Mouse (Mus musculus) intestine, embryonic 16.5 days (tissue): ENCODE measurements around the gene Chst1. TPM values are rescaled to one million over a fixed set of nuclear protein-coding genes. Genes with fewer than 3 reads are reported as not detected.

ENCODE experiments used
- ATAC-seq: fragments of 200-750 bp; cut with Nextera tagmentation; 2 replicates; pipeline ENCODE4 v1.8.0; 2017; ENCODE audit warnings: moderate TSS enrichment, moderate library complexity
- H3K27ac ChIP-seq: fragments of 300-500 bp; sonication (generic); 2 replicates; pipeline ENCODE4 v1.5.1; 2014; ENCODE audit warnings: mild to moderate bottlenecking, low read length
- H3K27me3 ChIP-seq: fragments of 300-500 bp; sonication (generic); replicated peaks from 2 replicates; pipeline ENCODE4 v1.6.1; 2014; ENCODE audit warnings: low read length, control low read depth, mixed read lengths; ENCODE audit not compliant: control insufficient read depth, insufficient read depth
- H3K36me3 ChIP-seq: fragments of 300-500 bp; sonication (generic); 2 replicates; pipeline ENCODE4 v1.6.1; 2014; ENCODE audit warnings: low read length, control low read depth; ENCODE audit not compliant: control insufficient read depth, insufficient read depth
- H3K4me1 ChIP-seq: fragments of 300-500 bp; sonication (generic); 2 replicates; pipeline ENCODE4 v1.6.1; 2014; ENCODE audit warnings: low read length, control low read depth, mixed read lengths; ENCODE audit not compliant: control insufficient read depth, insufficient read depth
- H3K4me2 ChIP-seq: fragments of 300-500 bp; sonication (generic); 2 replicates; pipeline ENCODE4 v1.6.1; 2014; ENCODE audit warnings: low read depth, low read length, control low read depth
- H3K4me3 ChIP-seq: fragments of 300-500 bp; sonication (generic); 2 replicates; pipeline ENCODE4 v1.5.1; 2014; ENCODE audit warnings: mild to moderate bottlenecking, low read length
- H3K9ac ChIP-seq: fragments of 300-500 bp; sonication (generic); 2 replicates; pipeline ENCODE4 v1.6.1; 2014; ENCODE audit warnings: low read depth, low read length
- H3K9me3 ChIP-seq: fragments of 300-500 bp; sonication (generic); 2 replicates; pipeline ENCODE4 v1.6.1; 2016; ENCODE audit warnings: low read length, control low read depth; ENCODE audit not compliant: control insufficient read depth
- WGBS: fragments of 180-500 bp; shearing (Covaris S2); extraction: QIAGEN DNeasy Blood & Tissue Kit; methylation state at CpG from one replicate; pipeline ENCODE4 v1.1.7; 2014; 5-methylcytosine and 5-hydroxymethylcytosine counted together
- microRNA-seq: library from miRNA; unstranded; fragments of <30 nt; microRNA quantifications from one replicate; pipeline ENCODE4, GENCODE M21; 2016
- polyA plus RNA-seq: library from polyadenylated mRNA; unstranded; fragments of >200 nt; fragmentation: Nextera tagmentation; extraction: Ambion mirVana; gene quantifications from 2 replicates; pipeline ENCODE4 v1.2.1, GENCODE M21; 2015

The Chst1 gene
- polyA plus RNA-seq, 1 experiment from 2014 or later = 4.2 TPM

DNA sequence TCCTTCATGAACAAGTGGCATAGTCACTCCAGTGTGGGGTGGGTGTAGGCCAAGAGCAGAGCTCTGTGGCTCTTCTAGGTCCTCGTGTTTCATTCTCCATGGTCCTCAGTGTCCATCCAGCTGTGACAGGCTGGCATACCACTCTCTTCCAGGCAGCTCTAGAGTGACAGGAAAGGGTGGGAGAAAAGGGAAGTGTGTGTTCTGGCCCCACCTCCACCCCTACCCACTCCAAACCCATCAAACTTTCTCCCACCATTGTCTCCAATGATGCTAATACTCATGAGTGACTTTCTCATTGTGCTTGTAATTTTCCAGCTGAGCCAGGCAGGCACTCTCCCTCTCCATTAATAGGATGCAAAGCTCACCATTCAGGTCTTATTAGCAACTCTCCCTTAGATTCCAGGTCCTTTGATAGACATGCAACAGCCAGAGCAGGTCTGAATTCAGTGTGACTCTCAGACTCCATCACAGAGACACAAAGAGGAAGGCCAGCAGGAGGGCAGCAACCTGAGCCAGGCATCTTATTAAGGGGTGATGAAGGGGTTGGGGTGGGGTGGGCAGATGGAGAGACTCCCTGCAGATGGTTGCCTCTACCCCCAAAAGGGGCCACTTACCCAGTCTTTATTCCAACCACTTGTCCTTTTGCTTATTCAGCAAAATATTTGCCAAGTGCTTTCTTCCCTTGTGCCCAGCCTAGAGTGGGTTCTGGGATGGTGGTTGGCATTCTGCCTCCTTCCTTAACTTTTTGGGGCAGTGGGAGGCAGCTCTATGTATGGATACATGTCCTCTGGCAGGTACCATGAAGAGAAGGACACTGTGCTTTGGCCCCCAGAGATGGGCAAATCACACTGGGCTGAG lies 59.0 kb downstream of the Chst1 start:
- H3K4me1 ChIP-seq = no peaks in the 10 kb centered on the region
- 71% methylated on average over 1 of the region's 1 CpGs for WGBS
- no peaks in the 10 kb centered on the region for H3K27me3 ChIP-seq
- H3K9ac ChIP-seq = no peak overlapping the region
- H3K4me3 ChIP-seq = no peak overlapping the region
- no peak for ATAC-seq
- H3K36me3 ChIP-seq = no peaks in the 10 kb centered on the region
- no peak overlapping the region for H3K4me2 ChIP-seq
- H3K9me3 ChIP-seq = no peaks in the 10 kb centered on the region
- H3K27ac ChIP-seq = no peak overlapping the region

DNA sequence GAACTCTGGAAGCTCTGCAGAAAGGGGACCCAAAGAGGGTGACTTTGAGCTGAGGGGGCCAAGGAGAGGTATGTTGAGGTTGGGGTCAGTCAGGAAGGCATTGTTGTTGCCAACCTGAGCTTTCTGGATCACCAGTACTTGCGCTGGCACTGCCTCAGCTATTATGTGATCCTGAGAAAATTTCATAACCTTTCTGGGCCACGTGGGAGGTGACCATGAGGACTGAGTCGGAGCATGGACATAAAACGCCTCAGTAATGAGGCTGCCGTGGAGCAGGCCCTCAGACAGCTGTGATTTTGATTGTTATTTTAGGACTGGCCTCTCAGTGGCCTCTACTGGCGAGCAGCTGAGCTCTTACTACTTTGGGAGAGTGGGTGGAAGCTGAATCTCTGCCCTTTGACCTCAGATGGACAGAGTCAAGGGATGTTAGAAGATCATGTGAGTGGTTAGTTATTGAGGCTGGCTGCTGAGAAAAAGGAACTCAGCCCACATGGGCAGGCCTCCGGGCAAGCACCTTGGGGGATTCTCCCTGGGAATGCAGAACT lies 60.1 kb downstream of the Chst1 start:
- Histone ChIP-seq H3K27me3 (no peaks in the 10 kb centered on the region), H3K9me3 (no peaks in the 10 kb centered on the region), H3K36me3 (no peaks in the 10 kb centered on the region), H3K4me1 (no peaks in the 10 kb centered on the region), H3K4me3 (no peak overlapping the region), H3K9ac (no peak overlapping the region), H3K27ac (no peak overlapping the region), H3K4me2 (no peak overlapping the region)
- WGBS = 66% methylated on average over 7 of the region's 7 CpGs
- no peak for ATAC-seq

DNA sequence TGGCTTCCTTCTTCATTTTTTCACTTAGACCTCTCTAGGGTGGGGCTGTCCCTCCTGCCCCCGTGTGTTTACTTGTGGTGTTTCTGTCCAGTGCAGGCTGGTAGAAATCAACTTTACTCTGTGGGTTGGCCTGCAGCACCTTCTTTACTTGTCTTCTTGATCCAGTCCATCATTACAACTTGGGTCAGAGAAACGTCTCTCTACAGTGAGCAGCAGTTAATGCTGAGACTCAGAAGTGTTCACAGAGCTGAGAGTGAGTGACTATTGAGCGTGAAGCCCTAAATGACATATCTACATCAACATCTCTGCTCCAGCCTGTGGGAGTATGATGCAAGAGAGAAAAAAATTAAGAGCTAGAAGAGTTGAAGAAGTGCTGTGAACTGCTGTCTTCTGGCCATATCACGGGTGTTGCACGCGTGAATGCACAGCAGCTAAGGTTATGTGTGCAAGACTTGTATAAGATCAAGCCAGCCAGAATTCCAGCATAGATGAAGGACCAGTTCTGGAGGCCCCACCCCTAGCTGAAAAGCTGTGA lies 63.1 kb downstream of the Chst1 start:
- WGBS = 85% methylated on average over 6 of the region's 6 CpGs
- Histone ChIP-seq H3K4me2 (no peak overlapping the region), H3K9ac (no peak overlapping the region), H3K4me3 (no peak overlapping the region), H3K36me3 (no peaks in the 10 kb centered on the region), H3K9me3 (no peaks in the 10 kb centered on the region), H3K27ac (no peak overlapping the region), H3K27me3 (no peaks in the 10 kb centered on the region), H3K4me1 (no peaks in the 10 kb centered on the region)
- no peak for ATAC-seq

Small RNA genes within 50 kb of the gene (microRNA-seq; reads per million reads assigned to microRNA genes)
- gene Mir7221 (not detected), gene Mir7222 (not detected)

Other genes with a start within 250 kb of the Chst1 start
- gene Pex16, start 225.0 kb upstream of the Chst1 start, polyA plus RNA-seq = 66.2 and 70.8 TPM in 2 replicates
- gene Large2, start 224.8 kb upstream of the Chst1 start, polyA plus RNA-seq = 11.8 and 12.3 TPM in 2 replicates
- 5.0 and 5.6 TPM in 2 replicates for gene 1700029I15Rik, start 217.2 kb upstream of the Chst1 start, polyA plus RNA-seq
- 10.6 and 11.2 TPM in 2 replicates for gene Mapk8ip1, start 198.4 kb upstream of the Chst1 start, polyA plus RNA-seq
- 14.5 and 15.3 TPM in 2 replicates for gene Cry2, start 165.7 kb upstream of the Chst1 start, polyA plus RNA-seq
- gene Slc35c1, start 139.2 kb upstream of the Chst1 start, polyA plus RNA-seq = 57.6 and 62.3 TPM in 2 replicates